Mouse (Mus musculus): ENCODE data around the gene Abcd4. TPM values are rescaled to one million over a fixed set of nuclear protein-coding genes. Genes with fewer than 3 reads are reported as not detected.

Gene Abcd4
- total RNA-seq, 2 experiments from 2014 or later: 3.4 to 4.0 TPM

DNA sequence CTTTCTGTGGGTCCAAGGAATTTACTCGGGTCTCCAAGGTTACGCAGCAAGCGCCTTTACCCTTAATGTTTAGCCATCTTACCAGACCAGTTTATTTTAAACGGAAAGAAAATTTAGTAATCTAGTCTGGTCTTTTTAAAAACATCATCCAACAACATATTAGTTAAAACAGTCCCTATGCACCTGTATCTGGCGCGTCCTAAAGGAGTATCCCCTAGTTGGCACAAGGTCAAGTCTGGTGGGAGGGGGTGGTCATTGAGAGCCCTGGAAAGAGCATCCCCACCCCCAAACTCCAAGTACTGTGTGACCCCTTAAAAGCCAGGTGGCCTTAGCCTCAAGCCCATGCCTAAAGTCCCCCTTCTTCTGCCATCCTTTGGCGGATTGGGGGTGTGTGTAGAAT lies 44.1 kb downstream of the Abcd4 start:
- no peak for DNase-seq
- intact Hi-C loops (cut with DNase I): no loop called here

DNA sequence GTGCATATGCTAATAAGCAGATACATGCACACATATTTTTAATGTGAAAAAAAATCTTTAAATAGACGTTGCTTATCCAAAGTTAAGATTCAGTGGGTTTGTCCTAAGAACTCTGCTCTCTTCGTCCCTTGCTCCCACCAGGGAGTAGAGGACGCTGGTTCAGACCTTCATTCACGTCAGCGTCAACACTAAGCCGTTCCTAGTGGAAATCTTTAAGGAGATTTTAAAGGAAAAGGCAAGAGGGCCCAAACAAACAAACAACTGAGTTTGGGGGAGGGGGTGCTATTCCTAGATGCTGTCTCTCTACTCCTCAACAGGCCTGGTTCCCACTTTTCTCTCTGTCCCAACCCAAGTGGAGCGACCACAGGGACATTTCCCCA lies 44.9 kb downstream of the Abcd4 start:
- intact Hi-C loops (cut with DNase I): no loop called here
- no peak for DNase-seq

DNA sequence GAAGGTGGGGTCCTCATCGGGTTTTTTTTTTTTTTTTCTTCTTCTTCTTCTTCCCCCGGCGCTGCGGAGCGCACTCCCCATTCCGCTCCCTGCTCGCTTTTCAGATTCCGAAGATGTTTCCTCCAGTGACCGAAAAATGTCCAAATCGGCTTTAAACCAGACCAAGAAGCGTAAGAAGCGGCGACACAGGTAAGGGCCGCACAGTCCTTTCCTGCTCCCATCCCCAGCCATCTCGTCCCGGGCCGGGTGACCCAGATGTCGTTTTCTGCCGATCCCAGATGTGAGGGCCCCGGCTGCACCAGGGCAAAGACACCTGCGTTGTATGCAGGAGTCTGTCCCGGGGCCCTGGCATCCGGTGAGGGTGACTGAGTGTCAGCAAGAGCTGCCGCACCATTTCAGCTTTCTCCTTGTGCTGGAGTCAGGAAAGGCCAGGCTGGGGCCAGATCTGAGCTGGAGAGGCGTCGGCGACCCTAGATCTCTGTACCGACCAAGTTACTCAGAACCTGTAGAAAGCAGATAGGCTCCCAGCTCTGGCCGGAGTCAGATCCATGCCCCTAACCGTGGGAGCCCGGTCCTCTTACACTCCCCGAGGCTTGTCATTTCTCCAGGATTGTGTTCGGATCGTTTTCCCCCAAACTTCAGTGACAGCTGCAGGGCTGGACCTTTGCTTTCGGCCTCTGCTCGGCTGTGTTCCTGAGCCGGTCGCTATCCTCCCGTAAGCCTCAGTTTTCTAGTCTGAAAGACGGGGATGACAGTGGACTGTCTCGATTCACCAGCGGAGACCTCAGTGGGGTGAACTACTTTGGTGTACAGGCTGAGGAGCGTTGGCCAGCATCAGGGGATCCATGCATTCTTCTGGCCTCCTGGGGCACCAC lies 45.5 kb downstream of the Abcd4 start:
- DNase-seq: no peak
- intact Hi-C loops (cut with DNase I): no loop called here

DNA sequence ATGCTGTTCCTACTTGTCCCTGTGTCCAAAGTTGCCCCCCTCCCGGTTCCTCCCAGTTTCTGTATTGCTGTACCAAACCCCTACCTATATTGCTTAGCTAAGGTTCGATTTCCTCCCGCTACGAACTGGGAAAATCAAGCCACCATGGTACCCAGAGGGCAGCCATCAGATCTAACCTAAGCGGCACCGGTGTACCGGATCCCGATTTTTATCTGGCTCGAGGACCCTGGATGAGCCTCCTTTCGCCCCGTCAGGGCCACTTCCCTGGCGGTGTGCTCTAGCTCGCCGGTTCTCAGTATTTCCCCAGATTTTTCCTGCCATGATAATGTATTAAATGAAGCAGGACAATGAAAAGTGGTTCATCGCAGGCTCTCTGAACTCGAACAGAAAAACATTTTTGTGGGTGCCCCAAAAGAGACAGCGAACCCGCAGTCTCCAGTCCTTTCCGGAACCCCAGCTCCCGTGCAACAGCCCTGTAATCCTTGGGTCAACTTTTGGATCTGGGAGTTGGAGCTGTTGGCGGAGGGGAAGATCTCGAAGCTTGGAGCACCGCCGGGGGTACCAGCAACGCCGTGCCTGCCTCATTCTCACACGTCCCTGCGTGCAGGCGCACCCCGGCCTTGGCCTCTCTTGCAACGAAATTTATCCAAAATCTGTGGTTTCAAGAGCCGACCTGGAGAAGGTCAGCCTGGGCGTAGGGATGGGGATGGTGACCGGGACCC lies 46.4 kb downstream of the Abcd4 start:
- no peak for DNase-seq
- intact Hi-C loops (cut with DNase I): no loop called here

DNA sequence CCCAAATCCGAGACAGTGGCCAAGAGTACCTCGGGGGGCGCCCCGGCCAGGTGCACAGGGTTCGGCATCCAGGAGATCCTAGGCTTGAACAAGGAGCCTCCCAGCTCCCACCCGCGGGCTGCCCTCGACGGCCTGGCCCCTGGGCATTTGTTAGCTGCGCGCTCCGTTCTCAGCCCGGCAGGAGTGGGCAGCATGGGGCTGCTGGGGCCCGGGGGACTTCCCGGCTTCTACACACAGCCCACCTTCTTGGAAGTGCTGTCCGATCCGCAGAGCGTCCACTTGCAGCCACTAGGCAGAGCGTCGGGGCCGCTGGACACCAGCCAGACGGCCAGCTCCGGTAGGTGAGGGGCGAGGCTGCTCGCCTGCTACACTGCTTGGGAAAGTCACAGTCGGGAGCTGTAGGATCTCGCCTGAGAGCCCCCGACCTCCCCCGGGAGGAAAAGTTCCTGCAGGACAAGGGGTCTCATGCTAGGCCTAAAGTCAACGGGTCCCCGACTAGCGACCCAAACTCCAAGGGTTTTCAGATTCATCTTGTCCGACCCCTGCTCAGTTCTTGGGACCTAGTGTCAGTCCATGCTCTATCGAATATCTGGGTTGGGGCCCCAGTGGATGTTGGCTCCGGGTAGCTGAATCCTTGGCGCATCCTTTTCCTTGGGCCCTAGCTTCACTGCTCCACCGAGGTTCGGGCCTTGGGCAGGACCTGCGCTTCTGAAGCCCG lies 47.1 kb downstream of the Abcd4 start:
- no peak for DNase-seq
- intact Hi-C loops (cut with DNase I): no loop called here

DNA sequence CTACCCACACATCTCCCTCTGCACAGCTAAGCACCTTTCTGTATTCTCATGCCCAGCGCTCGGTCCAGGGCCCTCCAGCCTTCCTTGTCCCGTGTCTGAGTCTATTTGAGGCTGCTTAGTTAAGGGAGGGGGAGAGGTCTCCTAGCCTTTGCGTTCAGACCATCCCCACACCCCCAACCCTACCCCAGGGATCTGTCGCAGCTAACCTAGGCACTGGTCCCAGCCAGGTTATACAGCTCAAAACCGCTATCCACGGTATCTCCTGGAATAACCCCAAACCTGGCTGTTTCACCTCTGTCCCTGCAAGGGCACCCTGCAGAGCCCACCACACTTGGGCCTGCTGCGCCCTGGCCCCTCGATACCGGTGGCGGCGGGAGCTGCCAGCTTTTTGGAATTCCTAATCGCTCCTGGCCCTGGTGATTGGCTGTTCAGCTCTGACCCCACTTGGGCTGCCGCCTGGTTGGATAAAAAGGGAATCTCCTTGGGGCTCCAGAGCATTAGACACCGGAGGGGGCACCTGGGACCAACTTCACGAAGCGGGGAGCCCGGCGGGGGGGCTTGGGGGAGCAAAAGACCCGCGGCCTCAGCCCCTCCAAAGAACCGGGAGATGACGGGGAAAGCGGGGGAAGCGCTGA lies 47.8 kb downstream of the Abcd4 start, which contains the start of gene Vsx2:
Gene Vsx2 (plus strand): TSS at position 427 of the 635 bp plus-strand sequence.
- no peak for DNase-seq
- intact Hi-C loops (cut with DNase I): no loop called here

DNA sequence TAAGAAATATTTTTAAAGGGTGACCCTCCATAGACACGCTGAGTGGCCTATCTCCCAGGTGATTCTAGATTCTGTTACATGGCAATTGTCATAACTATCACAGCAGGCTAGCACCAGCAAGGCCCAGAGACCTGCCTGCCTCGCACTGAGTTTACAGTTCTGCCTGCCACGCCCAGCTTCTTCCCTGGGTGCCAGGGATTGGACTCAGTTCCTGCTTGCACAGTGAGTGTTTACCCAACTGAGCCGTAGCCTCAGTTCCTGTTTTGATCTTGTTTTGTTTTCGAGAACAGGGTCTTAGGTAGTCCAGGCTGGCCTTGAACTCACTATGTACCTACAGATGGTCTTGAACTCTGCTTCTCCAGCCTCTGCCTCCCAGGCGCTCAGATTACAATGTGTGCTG lies 49.6 kb downstream of the Abcd4 start:
- no peak for DNase-seq

DNA sequence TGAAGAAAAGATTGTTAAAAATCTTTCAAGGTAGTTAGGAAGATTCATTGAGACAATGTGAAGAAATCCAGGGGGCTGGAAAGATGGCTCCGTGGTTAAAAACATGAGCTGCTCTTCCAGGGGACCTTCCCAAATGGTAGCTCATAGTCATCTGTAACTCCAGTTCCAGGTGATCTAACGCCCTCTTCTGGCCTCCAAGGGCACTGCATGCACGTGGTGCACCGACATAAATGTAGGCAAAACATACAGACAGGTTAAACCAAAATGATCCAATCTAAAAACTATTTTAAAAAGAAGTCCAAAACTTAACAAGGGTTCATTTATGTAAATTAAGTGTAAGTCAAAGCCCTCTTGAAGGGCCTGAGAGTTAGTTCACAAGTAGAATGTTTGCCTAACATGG lies 54.7 kb downstream of the Abcd4 start:
- intact Hi-C loops (cut with DNase I): no loop called here
- DNase-seq: no peak

More for the DNA sequence above, 49.6 kb downstream of the Abcd4 start:
- intact Hi-C loops (cut with DNase I): no loop called here

DNA sequence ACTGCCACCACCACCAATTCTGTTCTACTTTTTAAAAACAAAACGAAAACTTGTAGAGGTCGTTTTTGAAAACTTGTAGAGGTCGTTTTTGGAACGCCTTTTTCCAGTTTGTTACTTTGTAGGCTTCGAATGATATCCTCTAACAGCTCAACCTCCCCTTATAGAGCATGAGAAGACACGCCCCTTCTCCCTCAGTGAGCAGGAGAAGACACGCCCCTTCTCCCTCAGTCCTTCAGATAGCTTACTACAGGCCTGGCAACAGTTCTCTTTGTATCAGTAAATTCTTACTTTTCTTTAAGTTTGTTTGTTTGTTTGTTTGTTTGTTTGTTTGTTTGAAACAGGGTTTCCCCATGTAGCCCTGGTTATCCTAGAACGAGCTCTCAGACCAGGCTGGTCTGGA lies 62.0 kb downstream of the Abcd4 start:
- intact Hi-C loops (cut with DNase I): no loop called here

More for the DNA sequence above, 62.0 kb downstream of the Abcd4 start:
- DNase-seq: no peak

Other genes with a start within 250 kb of the Abcd4 start
- 10 to 100 TPM; 10.8 to 13.5 TPM for gene Entpd5, start 208.4 kb downstream of the Abcd4 start, total RNA-seq (2021)
- gene Bbof1, start 208.3 kb downstream of the Abcd4 start, total RNA-seq (2021): 1 to 10 TPM; 1.4 to 1.7 TPM
- 1 to 10 TPM; 5.8 to 6.7 TPM for gene Rnf113a2, start 200.2 kb downstream of the Abcd4 start, total RNA-seq (2021)
- gene Aldh6a1, start 166.4 kb downstream of the Abcd4 start, total RNA-seq (2021): 10 to 100 TPM; 70.2 to 91.6 TPM
- gene Lin52, start 166.0 kb downstream of the Abcd4 start, total RNA-seq (2021): 10 to 100 TPM in 1 of 2 experiments, 1 to 10 TPM in 1; 6.2 to 10.2 TPM
- gene Vsx2, start 47.7 kb downstream of the Abcd4 start, total RNA-seq (2021): not detected
- gene Vrtn, start 23.6 kb upstream of the Abcd4 start, total RNA-seq (2021): not detected
- gene Syndig1l, start 81.4 kb upstream of the Abcd4 start, total RNA-seq (2021): not detected
- gene Npc2, start 155.7 kb upstream of the Abcd4 start, total RNA-seq (2021): 10 to 100 TPM; 12.7 to 14.1 TPM
- 10 to 100 TPM; 39.0 to 42.6 TPM for gene Isca2, start 155.8 kb upstream of the Abcd4 start, total RNA-seq (2021)